Mouse (Mus musculus): ENCODE data around the gene Klk1b22. TPM values are rescaled to one million over a fixed set of nuclear protein-coding genes. Genes with fewer than 3 reads are reported as not detected.
"Not testable (repeated sequence)": the region's sequence is repeated elsewhere in the genome, so short reads cannot be mapped to it uniquely, and the experiment has no call there.

Gene Klk1b22
- not detected in 2 replicates for polyA plus RNA-seq (2014; fragmentation: Nextera tagmentation; extraction: Ambion mirVana)

GRCm38 (mm10) chr7:44112373-44112772 lies at the start of gene Klk1b22:
Klk1b22 (plus strand) TSS chr7:44112673.
- H3K27ac ChIP-seq (ENCODE audit: low read depth, low read length) = no peak within 1 kb of the TSS
- no peak within 1 kb of the TSS for H3K4me3 ChIP-seq (ENCODE audit: low read depth, low read length)
- H3K4me2 ChIP-seq (ENCODE audit: low read depth) = no peak within 1 kb of the TSS
- no peaks in the 10 kb centered on the region for H3K36me3 ChIP-seq (ENCODE audit: control insufficient read depth, insufficient read depth, low read length)
- DNase-seq (ENCODE audit: low spot score) = no peak
- ATAC-seq (ENCODE audit: insufficient read depth, low FRiP score, low TSS enrichment) = no peak
- no peaks in the 10 kb centered on the region for H3K9me3 ChIP-seq (ENCODE audit: control insufficient read depth, low read length)
- H3K27me3 ChIP-seq (ENCODE audit: control insufficient read depth, insufficient read depth, low read length) = no peaks in the 10 kb centered on the region
- no peaks in the 10 kb centered on the region for H3K4me1 ChIP-seq (ENCODE audit: control insufficient read depth, insufficient read depth, low read length)
- no peak within 1 kb of the TSS for H3K9ac ChIP-seq (ENCODE audit: low read length)
- WGBS = 74% methylated on average over 4 of the region's 4 CpGs

GRCm38 (mm10) chr7:44072117-44072516 lies 40.4 kb upstream of the Klk1b22 start:
- ATAC-seq (ENCODE audit: insufficient read depth, low FRiP score, low TSS enrichment) = no peak
- 80% methylated on average over 2 of the region's 2 CpGs for WGBS
- no peak overlapping the region for H3K4me3 ChIP-seq (ENCODE audit: low read depth, low read length)
- no peak overlapping the region for H3K4me2 ChIP-seq (ENCODE audit: low read depth)
- no peak overlapping the region for H3K9ac ChIP-seq (ENCODE audit: low read length)
- DNase-seq (ENCODE audit: low spot score) = no peak
- H3K27ac ChIP-seq (ENCODE audit: low read depth, low read length) = no peak overlapping the region
- H3K4me1 ChIP-seq (ENCODE audit: control insufficient read depth, insufficient read depth, low read length) = no peaks in the 10 kb centered on the region
- no peaks in the 10 kb centered on the region for H3K27me3 ChIP-seq (ENCODE audit: control insufficient read depth, insufficient read depth, low read length)
- H3K9me3 ChIP-seq (ENCODE audit: control insufficient read depth, low read length) = no peaks in the 10 kb centered on the region
- H3K36me3 ChIP-seq (ENCODE audit: control insufficient read depth, insufficient read depth, low read length) = no peaks in the 10 kb centered on the region

GRCm38 (mm10) chr7:44077703-44078102 lies 34.8 kb upstream of the Klk1b22 start:
- H3K4me1 ChIP-seq (ENCODE audit: control insufficient read depth, insufficient read depth, low read length) = no peaks in the 10 kb centered on the region
- no peak overlapping the region for H3K9ac ChIP-seq (ENCODE audit: low read length)
- H3K27me3 ChIP-seq (ENCODE audit: control insufficient read depth, insufficient read depth, low read length) = no peaks in the 10 kb centered on the region
- no peaks in the 10 kb centered on the region for H3K36me3 ChIP-seq (ENCODE audit: control insufficient read depth, insufficient read depth, low read length)
- no peaks in the 10 kb centered on the region for H3K9me3 ChIP-seq (ENCODE audit: control insufficient read depth, low read length)
- H3K4me2 ChIP-seq (ENCODE audit: low read depth) = no peak overlapping the region
- WGBS = 86% methylated on average over 1 of the region's 1 CpGs
- no peak overlapping the region for H3K4me3 ChIP-seq (ENCODE audit: low read depth, low read length)
- ATAC-seq (ENCODE audit: insufficient read depth, low FRiP score, low TSS enrichment) (no peak), DNase-seq (ENCODE audit: low spot score) (no peak)
- no peak overlapping the region for H3K27ac ChIP-seq (ENCODE audit: low read depth, low read length)

GRCm38 (mm10) chr7:44096111-44096510 lies 16.4 kb upstream of the Klk1b22 start:
- no peaks in the 10 kb centered on the region for H3K36me3 ChIP-seq (ENCODE audit: control insufficient read depth, insufficient read depth, low read length)
- no peak overlapping the region for H3K4me2 ChIP-seq (ENCODE audit: low read depth)
- ATAC-seq (ENCODE audit: insufficient read depth, low FRiP score, low TSS enrichment) = no peak
- H3K27me3 ChIP-seq (ENCODE audit: control insufficient read depth, insufficient read depth, low read length) = no peaks in the 10 kb centered on the region
- H3K4me1 ChIP-seq (ENCODE audit: control insufficient read depth, insufficient read depth, low read length) = no peaks in the 10 kb centered on the region
- no peak for DNase-seq (ENCODE audit: low spot score)
- no peak overlapping the region for H3K4me3 ChIP-seq (ENCODE audit: low read depth, low read length)
- no peak overlapping the region for H3K27ac ChIP-seq (ENCODE audit: low read depth, low read length)
- WGBS = 89% methylated on average over 1 of the region's 1 CpGs
- no peak overlapping the region for H3K9ac ChIP-seq (ENCODE audit: low read length)
- H3K9me3 ChIP-seq (ENCODE audit: control insufficient read depth, low read length) = no peaks in the 10 kb centered on the region

GRCm38 (mm10) chr7:44102028-44102427 lies 10.4 kb upstream of the Klk1b22 start, which contains the start of gene Klk1b21:
Klk1b21 (plus strand) TSS chr7:44102328.
- not testable (repeated sequence) for H3K27me3 ChIP-seq (ENCODE audit: control insufficient read depth, insufficient read depth, low read length); H3K9ac ChIP-seq (ENCODE audit: low read length); H3K4me3 ChIP-seq (ENCODE audit: low read depth, low read length); H3K36me3 ChIP-seq (ENCODE audit: control insufficient read depth, insufficient read depth, low read length); H3K4me2 ChIP-seq (ENCODE audit: low read depth); ATAC-seq (ENCODE audit: insufficient read depth, low FRiP score, low TSS enrichment); DNase-seq (ENCODE audit: low spot score); H3K4me1 ChIP-seq (ENCODE audit: control insufficient read depth, insufficient read depth, low read length); H3K27ac ChIP-seq (ENCODE audit: low read depth, low read length); H3K9me3 ChIP-seq (ENCODE audit: control insufficient read depth, low read length)
- 90% methylated on average over 3 of the region's 3 CpGs for WGBS

GRCm38 (mm10) chr7:44123445-44123844 lies 11.0 kb downstream of the Klk1b22 start:
- DNase-seq (ENCODE audit: low spot score) (no peak), ATAC-seq (ENCODE audit: insufficient read depth, low FRiP score, low TSS enrichment) (no peak)
- H3K4me2 ChIP-seq (ENCODE audit: low read depth) = no peak overlapping the region
- no peaks in the 10 kb centered on the region for H3K9me3 ChIP-seq (ENCODE audit: control insufficient read depth, low read length)
- H3K36me3 ChIP-seq (ENCODE audit: control insufficient read depth, insufficient read depth, low read length) = no peaks in the 10 kb centered on the region
- no peaks in the 10 kb centered on the region for H3K4me1 ChIP-seq (ENCODE audit: control insufficient read depth, insufficient read depth, low read length)
- H3K27me3 ChIP-seq (ENCODE audit: control insufficient read depth, insufficient read depth, low read length) = no peaks in the 10 kb centered on the region
- 93% methylated on average over 6 of the region's 6 CpGs for WGBS
- H3K9ac ChIP-seq (ENCODE audit: low read length) = no peak overlapping the region
- no peak overlapping the region for H3K4me3 ChIP-seq (ENCODE audit: low read depth, low read length)
- no peak overlapping the region for H3K27ac ChIP-seq (ENCODE audit: low read depth, low read length)

- H3K9me3 ChIP-seq (ENCODE audit: control insufficient read depth, low read length) = no peaks in the 10 kb centered on the region
- no peak for DNase-seq (ENCODE audit: low spot score)
- WGBS = 95% methylated on average over 3 of the region's 3 CpGs
Observed at GRCm38 (mm10) chr7:44136467-44136866, 24.0 kb downstream of the Klk1b22 start, which contains the start of gene Klk1b16. Klk1b16 (plus strand) TSS chr7:44136767.

More at GRCm38 (mm10) chr7:44136467-44136866, 24.0 kb downstream of the Klk1b22 start, which contains the start of gene Klk1b16:
- Histone ChIP-seq H3K4me1 (ENCODE audit: control insufficient read depth, insufficient read depth, low read length) (no peaks in the 10 kb centered on the region), H3K27ac (ENCODE audit: low read depth, low read length) (no peak within 1 kb of the TSS), H3K27me3 (ENCODE audit: control insufficient read depth, insufficient read depth, low read length) (no peaks in the 10 kb centered on the region), H3K4me2 (ENCODE audit: low read depth) (no peak within 1 kb of the TSS), H3K9ac (ENCODE audit: low read length) (no peak within 1 kb of the TSS), H3K36me3 (ENCODE audit: control insufficient read depth, insufficient read depth, low read length) (no peaks in the 10 kb centered on the region), H3K4me3 (ENCODE audit: low read depth, low read length) (no peak within 1 kb of the TSS)
- ATAC-seq (ENCODE audit: insufficient read depth, low FRiP score, low TSS enrichment) = no peak

Other genes starting within 250 kb of the Klk1b22 start
- not detected in 2 replicates for gene Klk4, start 231.5 kb upstream of the Klk1b22 start, polyA plus RNA-seq (2014; fragmentation: Nextera tagmentation; extraction: Ambion mirVana)
- not detected in 2 replicates for gene Klk15, start 178.9 kb upstream of the Klk1b22 start, polyA plus RNA-seq (2014; fragmentation: Nextera tagmentation; extraction: Ambion mirVana)
- gene Klk1b8, start 162.0 kb upstream of the Klk1b22 start, polyA plus RNA-seq (2014; fragmentation: Nextera tagmentation; extraction: Ambion mirVana) = not detected in 2 replicates
- not detected in 2 replicates for gene Klk1b1, start 145.9 kb upstream of the Klk1b22 start, polyA plus RNA-seq (2014; fragmentation: Nextera tagmentation; extraction: Ambion mirVana)
- not detected in 2 replicates for gene Klk1b9, start 136.6 kb upstream of the Klk1b22 start, polyA plus RNA-seq (2014; fragmentation: Nextera tagmentation; extraction: Ambion mirVana)
- gene Klk1b11, start 116.8 kb upstream of the Klk1b22 start, polyA plus RNA-seq (2014; fragmentation: Nextera tagmentation; extraction: Ambion mirVana) = not detected in 2 replicates
- not detected in 2 replicates for gene Klk1b26, start 100.5 kb upstream of the Klk1b22 start, polyA plus RNA-seq (2014; fragmentation: Nextera tagmentation; extraction: Ambion mirVana)
- gene Klk1b27, start 60.4 kb upstream of the Klk1b22 start, polyA plus RNA-seq (2014; fragmentation: Nextera tagmentation; extraction: Ambion mirVana) = not detected in 2 replicates
- gene Klk1b21, start 10.3 kb upstream of the Klk1b22 start, polyA plus RNA-seq (2014; fragmentation: Nextera tagmentation; extraction: Ambion mirVana) = not detected in 2 replicates
- not detected in 2 replicates for gene Klk1b16, start 24.1 kb downstream of the Klk1b22 start, polyA plus RNA-seq (2014; fragmentation: Nextera tagmentation; extraction: Ambion mirVana)
- not detected in 2 replicates for gene Klk1b24, start 75.6 kb downstream of the Klk1b22 start, polyA plus RNA-seq (2014; fragmentation: Nextera tagmentation; extraction: Ambion mirVana)
- gene Klk1b3, start 85.5 kb downstream of the Klk1b22 start, polyA plus RNA-seq (2014; fragmentation: Nextera tagmentation; extraction: Ambion mirVana) = not detected in 2 replicates
- not detected in 2 replicates for gene Klk1b4, start 94.8 kb downstream of the Klk1b22 start, polyA plus RNA-seq (2014; fragmentation: Nextera tagmentation; extraction: Ambion mirVana)
- not detected in 2 replicates for gene Klk1b5, start 103.3 kb downstream of the Klk1b22 start, polyA plus RNA-seq (2014; fragmentation: Nextera tagmentation; extraction: Ambion mirVana)
- not detected in 2 replicates for gene Klk1, start 112.7 kb downstream of the Klk1b22 start, polyA plus RNA-seq (2014; fragmentation: Nextera tagmentation; extraction: Ambion mirVana)
- gene Gm36864, start 123.5 kb downstream of the Klk1b22 start, polyA plus RNA-seq (2014; fragmentation: Nextera tagmentation; extraction: Ambion mirVana) = not detected in 2 replicates
- gene 1700028J19Rik, start 134.0 kb downstream of the Klk1b22 start, polyA plus RNA-seq (2014; fragmentation: Nextera tagmentation; extraction: Ambion mirVana) = 1.1 and 1.2 TPM in 2 replicates
- gene 2410002F23Rik, start 134.0 kb downstream of the Klk1b22 start, polyA plus RNA-seq (2014; fragmentation: Nextera tagmentation; extraction: Ambion mirVana) = 143 TPM in 2 replicates
- not detected in 2 replicates for gene Acp4, start 144.7 kb downstream of the Klk1b22 start, polyA plus RNA-seq (2014; fragmentation: Nextera tagmentation; extraction: Ambion mirVana)
- gene Gm15517, start 148.8 kb downstream of the Klk1b22 start, polyA plus RNA-seq (2014; fragmentation: Nextera tagmentation; extraction: Ambion mirVana) = not detected in 2 replicates
- 1.9 and 2.4 TPM in 2 replicates for gene Clec11a, start 194.2 kb downstream of the Klk1b22 start, polyA plus RNA-seq (2014; fragmentation: Nextera tagmentation; extraction: Ambion mirVana)
- gene Shank1, start 197.6 kb downstream of the Klk1b22 start, polyA plus RNA-seq (2014; fragmentation: Nextera tagmentation; extraction: Ambion mirVana) = 4.6 and 4.7 TPM in 2 replicates

Measured in neural tube, embryonic 11.5 days (tissue).